Mouse (Mus musculus): ENCODE data around the gene Wdr95. TPM values are rescaled to one million over a fixed set of nuclear protein-coding genes. Genes with fewer than 3 reads are reported as not detected.
A peak's percentile ranks its signal among the peaks of the same experiment; 100 is the strongest.

Gene Wdr95
- polyA plus RNA-seq, 1 experiment from 2014 or later: 0.37 TPM

DNA sequence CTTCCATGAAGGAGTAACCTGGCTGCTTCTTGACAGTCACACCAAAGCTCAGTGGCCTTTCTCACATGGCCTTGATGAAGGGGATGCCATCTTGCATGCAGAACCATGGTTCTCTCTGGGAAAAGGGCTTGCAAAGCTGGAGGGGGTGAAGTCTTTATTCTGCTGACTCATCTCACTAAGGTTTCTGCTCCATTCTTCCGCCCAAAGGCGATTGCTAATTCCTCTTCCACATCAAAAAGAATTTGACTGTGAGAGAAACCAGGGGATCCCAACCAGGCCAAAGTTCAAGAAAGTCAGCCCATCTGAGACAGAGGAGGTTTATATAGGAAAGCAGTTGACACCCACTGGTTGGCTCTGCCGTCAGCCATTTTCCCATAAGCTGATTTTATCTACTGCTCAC, 61.5 kb downstream of the Wdr95 start:
- Histone ChIP-seq H3K27me3 (replicated peaks; ENCODE audit: control insufficient read depth, insufficient read depth, low read length) (no peaks in the 10 kb centered on the region), H3K27ac (ENCODE audit: low read depth) (no peak overlapping the region), H3K9me3 (ENCODE audit: control insufficient read depth, low read length) (peaks cover 3% of the 10 kb centered on the region; the same call in 1 of the 2 replicates), H3K4me3 (ENCODE audit: low read depth, low read length) (no peak overlapping the region), H3K4me2 (ENCODE audit: low read length) (no peak overlapping the region), H3K36me3 (ENCODE audit: control insufficient read depth, insufficient read depth, low read length) (no peaks in the 10 kb centered on the region), H3K9ac (ENCODE audit: low read length) (no peak overlapping the region), H3K4me1 (replicated peaks; ENCODE audit: control insufficient read depth, insufficient read depth, low read length) (no peaks in the 10 kb centered on the region)
- no peak for ATAC-seq (replicated peaks; ENCODE audit: low FRiP score, low TSS enrichment, low read depth)
- no peak for DNase-seq (ENCODE audit: low spot score)
- WGBS: 37% methylated on average over 3 of the region's 3 CpGs

DNA sequence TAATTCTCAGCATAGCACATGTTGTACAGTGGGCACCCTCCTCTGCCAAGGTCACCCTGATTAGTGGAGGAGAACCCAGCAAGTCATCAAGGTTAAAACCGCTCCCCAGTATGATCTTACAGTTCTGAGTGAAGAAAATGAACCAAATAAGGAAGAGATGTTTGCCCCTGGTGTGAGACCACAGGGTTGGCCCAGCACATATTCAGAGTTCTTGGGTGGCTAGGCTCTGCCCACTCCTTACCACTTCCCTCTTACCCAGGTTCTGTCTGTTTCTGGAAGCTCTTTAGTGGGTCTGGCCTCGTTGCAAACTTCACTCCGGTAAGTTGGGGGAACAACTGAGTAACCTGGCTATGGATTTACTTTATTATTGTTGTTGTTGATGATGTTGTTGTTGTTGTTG, 65.7 kb downstream of the Wdr95 start:
- no peak for DNase-seq (ENCODE audit: low spot score)
- H3K27ac ChIP-seq (ENCODE audit: low read depth): no peak overlapping the region
- H3K4me2 ChIP-seq (ENCODE audit: low read length): no peak overlapping the region
- no peaks in the 10 kb centered on the region for H3K36me3 ChIP-seq (ENCODE audit: control insufficient read depth, insufficient read depth, low read length)
- no peak for ATAC-seq (replicated peaks; ENCODE audit: low FRiP score, low TSS enrichment, low read depth)
- WGBS: 91% methylated on average over 3 of the region's 3 CpGs
- H3K4me3 ChIP-seq (ENCODE audit: low read depth, low read length): no peak overlapping the region
- H3K4me1 ChIP-seq (replicated peaks; ENCODE audit: control insufficient read depth, insufficient read depth, low read length): no peaks in the 10 kb centered on the region
- H3K9me3 ChIP-seq (ENCODE audit: control insufficient read depth, low read length): peaks cover 3% of the 10 kb centered on the region; the same call in 1 of the 2 replicates
- H3K27me3 ChIP-seq (replicated peaks; ENCODE audit: control insufficient read depth, insufficient read depth, low read length): no peaks in the 10 kb centered on the region
- H3K9ac ChIP-seq (ENCODE audit: low read length): no peak overlapping the region

DNA sequence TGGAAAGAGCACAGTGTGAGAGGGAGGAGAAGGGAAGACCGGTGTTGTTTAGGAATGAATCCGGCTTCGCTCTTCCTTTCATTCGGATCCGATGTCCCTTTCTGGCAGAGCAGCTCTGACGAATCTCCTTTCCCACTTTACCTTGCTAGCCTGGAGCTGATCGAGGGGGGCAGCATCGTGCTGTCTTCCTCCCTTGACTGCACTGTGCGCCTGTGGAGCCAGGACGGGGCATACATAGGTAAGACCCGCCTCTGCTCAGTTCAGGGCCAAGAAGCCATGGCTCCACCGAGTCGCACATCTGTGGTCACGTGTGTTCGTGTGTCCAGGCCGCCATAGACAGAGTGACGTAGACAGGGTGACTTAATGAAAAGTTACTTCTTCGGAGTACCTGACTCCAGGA, 68.9 kb downstream of the Wdr95 start:
- H3K36me3 ChIP-seq (ENCODE audit: control insufficient read depth, insufficient read depth, low read length): no peaks in the 10 kb centered on the region
- no peaks in the 10 kb centered on the region for H3K27me3 ChIP-seq (replicated peaks; ENCODE audit: control insufficient read depth, insufficient read depth, low read length)
- H3K9ac ChIP-seq (ENCODE audit: low read length): no peak overlapping the region
- no peaks in the 10 kb centered on the region for H3K9me3 ChIP-seq (ENCODE audit: control insufficient read depth, low read length)
- 48% methylated on average over 18 of the region's 18 CpGs for WGBS
- no peak overlapping the region for H3K4me2 ChIP-seq (ENCODE audit: low read length)
- no peak overlapping the region for H3K4me3 ChIP-seq (ENCODE audit: low read depth, low read length)
- no peak overlapping the region for H3K27ac ChIP-seq (ENCODE audit: low read depth)
- DNase-seq (ENCODE audit: low spot score): no peak
- H3K4me1 ChIP-seq (replicated peaks; ENCODE audit: control insufficient read depth, insufficient read depth, low read length): no peaks in the 10 kb centered on the region
- 0 out of 2 replicates have a peak, but pooled peaks have one; percentile 27 for ATAC-seq (replicated peaks; ENCODE audit: low FRiP score, low TSS enrichment, low read depth)

DNA sequence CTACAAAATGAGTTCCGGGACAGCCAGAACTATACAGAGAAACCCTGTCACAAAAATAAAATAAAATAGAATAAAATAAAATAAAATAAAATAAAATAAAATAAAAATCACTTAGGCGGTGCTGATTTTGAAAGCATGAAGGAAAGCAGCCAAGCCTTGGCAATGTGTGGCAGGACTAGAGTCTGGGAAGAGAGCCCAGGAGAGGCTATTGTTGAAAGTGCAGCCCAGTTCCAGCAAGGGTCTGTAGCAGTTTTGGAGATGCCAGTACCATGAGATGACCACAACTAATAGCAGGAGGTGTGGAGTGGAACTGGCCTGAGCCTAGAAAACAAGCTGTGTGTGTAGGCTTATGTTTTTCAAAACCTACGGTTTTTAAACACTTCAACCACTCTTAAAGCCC, 73.5 kb downstream of the Wdr95 start:
- no peak for ATAC-seq (replicated peaks; ENCODE audit: low FRiP score, low TSS enrichment, low read depth)

DNA sequence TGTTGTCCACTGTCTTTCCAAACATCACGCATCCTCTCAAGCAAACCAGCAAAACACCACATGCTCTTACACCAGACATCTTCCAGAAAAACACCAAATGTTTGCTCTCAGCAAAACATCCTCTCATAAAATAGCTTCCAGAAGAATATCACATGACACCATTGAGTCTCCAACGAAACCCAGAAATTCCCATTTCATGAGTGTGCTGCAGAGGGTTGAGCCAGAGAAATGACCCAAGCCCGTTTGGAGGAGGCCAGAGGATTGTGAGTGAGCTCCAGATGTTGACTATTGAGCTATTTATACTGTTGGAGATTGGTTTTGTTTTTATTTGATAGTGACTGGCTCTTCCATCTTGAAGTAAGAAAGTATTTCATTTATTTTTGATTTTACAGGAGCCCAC, 74.8 kb downstream of the Wdr95 start:
- H3K27ac ChIP-seq (ENCODE audit: low read depth): no peak overlapping the region
- H3K4me1 ChIP-seq (replicated peaks; ENCODE audit: control insufficient read depth, insufficient read depth, low read length): no peaks in the 10 kb centered on the region
- no peaks in the 10 kb centered on the region for H3K36me3 ChIP-seq (ENCODE audit: control insufficient read depth, insufficient read depth, low read length)
- H3K4me2 ChIP-seq (ENCODE audit: low read length): no peak overlapping the region
- no peak overlapping the region for H3K9ac ChIP-seq (ENCODE audit: low read length)
- no peaks in the 10 kb centered on the region for H3K27me3 ChIP-seq (replicated peaks; ENCODE audit: control insufficient read depth, insufficient read depth, low read length)
- ATAC-seq (replicated peaks; ENCODE audit: low FRiP score, low TSS enrichment, low read depth) (no peak), DNase-seq (ENCODE audit: low spot score) (no peak)
- H3K4me3 ChIP-seq (ENCODE audit: low read depth, low read length): no peak overlapping the region
- 68% methylated on average over 3 of the region's 3 CpGs for WGBS
- H3K9me3 ChIP-seq (ENCODE audit: control insufficient read depth, low read length): no peaks in the 10 kb centered on the region

More for the DNA sequence above, 73.5 kb downstream of the Wdr95 start:
- Histone ChIP-seq H3K4me1 (replicated peaks; ENCODE audit: control insufficient read depth, insufficient read depth, low read length) (no peaks in the 10 kb centered on the region), H3K9me3 (ENCODE audit: control insufficient read depth, low read length) (no peaks in the 10 kb centered on the region), H3K36me3 (ENCODE audit: control insufficient read depth, insufficient read depth, low read length) (no peaks in the 10 kb centered on the region), H3K4me2 (ENCODE audit: low read length) (no peak overlapping the region), H3K4me3 (ENCODE audit: low read depth, low read length) (no peak overlapping the region), H3K9ac (ENCODE audit: low read length) (no peak overlapping the region), H3K27me3 (replicated peaks; ENCODE audit: control insufficient read depth, insufficient read depth, low read length) (no peaks in the 10 kb centered on the region), H3K27ac (ENCODE audit: low read depth) (no peak overlapping the region)
- 95% methylated on average over 3 of the region's 3 CpGs for WGBS
- DNase-seq (ENCODE audit: low spot score): no peak

DNA sequence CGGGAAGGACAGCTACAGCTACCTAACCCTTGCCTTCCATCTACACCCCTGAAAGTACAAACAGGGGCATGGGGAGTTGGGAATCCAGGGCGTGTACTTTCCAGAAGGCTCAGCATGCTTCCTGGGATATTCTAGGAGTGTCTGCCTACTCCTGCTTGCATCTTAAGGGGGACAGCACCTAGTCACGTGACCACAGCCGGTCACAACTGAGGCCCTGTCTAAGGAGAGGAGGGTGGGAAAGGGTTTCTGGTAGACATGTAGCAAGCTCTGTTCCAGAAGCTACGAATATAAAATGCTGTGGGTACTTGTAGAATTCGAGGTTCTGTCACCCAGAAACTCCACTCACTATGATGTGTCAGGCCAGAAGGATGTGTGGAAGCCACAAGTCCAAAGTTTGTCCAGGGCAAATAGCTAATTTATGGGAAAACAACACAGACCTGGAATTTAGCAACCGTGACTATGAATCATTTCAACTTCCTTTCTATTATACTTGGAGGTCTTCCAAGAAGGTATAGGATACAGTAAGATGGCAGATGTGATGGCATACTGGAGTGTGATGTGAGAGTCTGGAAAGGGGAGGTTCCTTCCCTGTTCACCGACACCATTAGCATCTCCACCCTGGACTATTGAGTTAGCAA, 78.7 kb downstream of the Wdr95 start:
- Histone ChIP-seq H3K27ac (ENCODE audit: low read depth) (no peak overlapping the region), H3K36me3 (ENCODE audit: control insufficient read depth, insufficient read depth, low read length) (no peaks in the 10 kb centered on the region), H3K4me2 (ENCODE audit: low read length) (no peak overlapping the region), H3K9me3 (ENCODE audit: control insufficient read depth, low read length) (no peaks in the 10 kb centered on the region), H3K9ac (ENCODE audit: low read length) (no peak overlapping the region), H3K4me3 (ENCODE audit: low read depth, low read length) (no peak overlapping the region), H3K27me3 (replicated peaks; ENCODE audit: control insufficient read depth, insufficient read depth, low read length) (no peaks in the 10 kb centered on the region), H3K4me1 (replicated peaks; ENCODE audit: control insufficient read depth, insufficient read depth, low read length) (peaks cover 7% of the 10 kb centered on the region; the same call in 1 of the 2 replicates)
- no peak for DNase-seq (ENCODE audit: low spot score)
- WGBS: 80% methylated on average over 8 of the region's 8 CpGs
- no peak for ATAC-seq (replicated peaks; ENCODE audit: low FRiP score, low TSS enrichment, low read depth)

DNA sequence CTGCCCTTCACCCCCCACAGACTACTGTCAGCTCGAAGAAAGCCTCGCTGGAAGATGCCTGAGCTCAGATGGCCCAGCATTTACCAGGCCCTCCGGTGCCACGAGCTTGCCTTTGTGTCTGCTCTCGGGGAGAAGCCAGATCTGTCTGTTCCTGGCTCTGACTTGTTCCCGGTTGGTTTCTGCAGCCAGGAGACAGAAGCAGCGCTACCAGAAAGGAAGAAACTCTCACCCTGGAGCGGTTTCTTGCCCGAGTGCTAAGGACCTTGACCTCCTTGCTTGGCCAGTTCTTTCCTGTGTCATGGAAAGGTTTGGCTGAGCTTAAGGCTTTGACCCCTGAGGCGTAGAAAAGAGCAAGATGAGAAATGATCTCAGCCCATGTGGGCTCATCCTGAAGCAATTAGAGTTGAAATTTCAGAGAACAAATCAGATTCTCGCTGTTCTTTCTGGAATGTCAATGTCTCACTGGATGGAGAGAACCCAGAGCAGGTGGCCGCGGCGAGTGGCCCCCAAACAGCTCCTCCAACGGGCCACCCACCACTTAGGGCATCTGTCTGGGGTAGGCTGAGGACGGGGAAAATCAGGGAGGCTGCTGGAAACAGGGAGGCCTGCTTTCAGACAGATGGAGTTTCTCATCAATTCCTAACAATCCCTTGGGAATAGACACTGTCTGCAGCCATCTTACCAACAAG, 83.1 kb downstream of the Wdr95 start:
- Histone ChIP-seq H3K4me1 (replicated peaks; ENCODE audit: control insufficient read depth, insufficient read depth, low read length) (peaks cover 13% of the 10 kb centered on the region; the same call in 1 of the 2 replicates), H3K36me3 (ENCODE audit: control insufficient read depth, insufficient read depth, low read length) (peaks cover 14% of the 10 kb centered on the region), H3K9ac (ENCODE audit: low read length) (no peak overlapping the region), H3K9me3 (ENCODE audit: control insufficient read depth, low read length) (no peaks in the 10 kb centered on the region), H3K27me3 (replicated peaks; ENCODE audit: control insufficient read depth, insufficient read depth, low read length) (no peaks in the 10 kb centered on the region), H3K4me2 (ENCODE audit: low read length) (no peak overlapping the region), H3K4me3 (ENCODE audit: low read depth, low read length) (no peak overlapping the region), H3K27ac (ENCODE audit: low read depth) (no peak overlapping the region)
- DNase-seq (ENCODE audit: low spot score): no peak
- ATAC-seq (replicated peaks; ENCODE audit: low FRiP score, low TSS enrichment, low read depth): no peak
- WGBS: 43% methylated on average over 16 of the region's 16 CpGs

DNA sequence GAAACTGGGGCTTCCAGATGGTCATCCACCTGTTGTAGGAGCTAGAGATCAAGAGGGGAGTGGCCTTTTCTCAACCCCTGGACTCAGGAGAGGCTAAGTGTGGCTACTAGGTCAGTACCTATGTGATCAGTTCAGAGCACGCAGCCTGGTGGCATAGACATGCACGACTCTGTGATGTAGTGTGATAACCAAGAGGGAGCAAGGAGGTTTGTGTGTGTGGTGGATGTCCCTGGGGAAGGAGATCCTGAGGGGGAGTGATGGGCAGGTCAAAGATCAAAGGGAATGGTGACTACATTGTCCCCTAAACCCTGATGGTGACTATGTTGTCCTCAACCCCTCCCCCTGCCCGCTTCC, 83.7 kb downstream of the Wdr95 start:
- no peaks in the 10 kb centered on the region for H3K9me3 ChIP-seq (ENCODE audit: control insufficient read depth, low read length)
- WGBS: 81% methylated on average over 3 of the region's 3 CpGs
- no peak for DNase-seq (ENCODE audit: low spot score)
- no peak overlapping the region for H3K27ac ChIP-seq (ENCODE audit: low read depth)
- peaks cover 19% of the 10 kb centered on the region for H3K36me3 ChIP-seq (ENCODE audit: control insufficient read depth, insufficient read depth, low read length)
- H3K4me1 ChIP-seq (replicated peaks; ENCODE audit: control insufficient read depth, insufficient read depth, low read length): peaks cover 13% of the 10 kb centered on the region; the same call in 1 of the 2 replicates
- no peak overlapping the region for H3K4me2 ChIP-seq (ENCODE audit: low read length)
- ATAC-seq (replicated peaks; ENCODE audit: low FRiP score, low TSS enrichment, low read depth): no peak
- no peak overlapping the region for H3K4me3 ChIP-seq (ENCODE audit: low read depth, low read length)
- H3K9ac ChIP-seq (ENCODE audit: low read length): no peak overlapping the region
- H3K27me3 ChIP-seq (replicated peaks; ENCODE audit: control insufficient read depth, insufficient read depth, low read length): no peaks in the 10 kb centered on the region

DNA sequence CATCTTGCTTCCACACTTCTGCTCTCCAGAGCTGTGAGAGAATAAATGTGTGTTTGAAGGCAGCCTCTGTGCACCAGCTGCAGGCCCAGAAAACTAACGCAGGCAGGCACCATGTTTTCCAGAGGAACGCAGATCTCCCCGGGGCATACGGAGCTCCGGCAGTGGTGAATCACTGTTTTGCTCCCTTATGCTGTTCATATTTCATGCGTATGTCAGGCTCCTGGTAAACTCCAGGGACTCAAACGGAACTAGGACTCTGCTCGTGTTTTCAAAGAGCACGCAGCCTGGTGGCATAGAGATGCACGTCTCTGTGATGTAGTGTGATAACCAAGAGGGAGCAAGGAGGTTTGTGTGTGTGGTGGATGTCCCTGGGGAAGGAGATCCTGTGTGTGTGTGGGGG, 84.3 kb downstream of the Wdr95 start:
- Histone ChIP-seq H3K9ac (ENCODE audit: low read length) (no peak overlapping the region), H3K27me3 (replicated peaks; ENCODE audit: control insufficient read depth, insufficient read depth, low read length) (no peaks in the 10 kb centered on the region), H3K4me2 (ENCODE audit: low read length) (no peak overlapping the region), H3K27ac (ENCODE audit: low read depth) (no peak overlapping the region), H3K4me3 (ENCODE audit: low read depth, low read length) (no peak overlapping the region), H3K36me3 (ENCODE audit: control insufficient read depth, insufficient read depth, low read length) (peaks cover 25% of the 10 kb centered on the region), H3K9me3 (ENCODE audit: control insufficient read depth, low read length) (no peaks in the 10 kb centered on the region), H3K4me1 (replicated peaks; ENCODE audit: control insufficient read depth, insufficient read depth, low read length) (peaks cover 13% of the 10 kb centered on the region; the same call in 1 of the 2 replicates)
- no peak for ATAC-seq (replicated peaks; ENCODE audit: low FRiP score, low TSS enrichment, low read depth)
- DNase-seq (ENCODE audit: low spot score): no peak
- WGBS: 26% methylated on average over 10 of the region's 10 CpGs
